Mouse (Mus musculus) C2C12 (cell line): ENCODE results near the gene Il33. TPM values are rescaled to one million over a fixed set of nuclear protein-coding genes. Genes with fewer than 3 reads are reported as not detected.

Source experiments
- H3K27me3 ChIP-seq: one replicate; pipeline ENCODE4 v1.6.1; 2011; ENCODE audit not compliant: control insufficient read depth, insufficient read depth, insufficient read length
- H3K36me3 ChIP-seq: one replicate; pipeline ENCODE4 v1.6.1; 2011; ENCODE audit not compliant: control insufficient read depth, insufficient read depth
- H3K4me3 ChIP-seq: one replicate; pipeline ENCODE4 v1.5.1; 2011; ENCODE audit warnings: mild to moderate bottlenecking, control low read depth; ENCODE audit not compliant: poor library complexity, insufficient read depth, severe bottlenecking
- H3K79me2 ChIP-seq: one replicate; pipeline ENCODE4 v1.6.1; 2011; ENCODE audit not compliant: control insufficient read depth, insufficient read depth
- H3K79me3 ChIP-seq: one replicate; pipeline ENCODE4 v1.6.1; 2011; ENCODE audit warnings: low read depth, control low read depth
- H3ac ChIP-seq: one replicate; pipeline ENCODE3; 2011; ENCODE audit warnings: low read depth; ENCODE audit not compliant: control insufficient read depth, insufficient read length
- CEBPB ChIP-seq: IDR thresholded peaks from one replicate; pipeline ENCODE4 v1.6.1; 2011; ENCODE audit warnings: low read depth, mild to moderate bottlenecking, control low read depth, moderate library complexity
- CTCF ChIP-seq: IDR thresholded peaks from one replicate; pipeline ENCODE4 v1.5.1; 2011; ENCODE audit not compliant: control insufficient read depth, insufficient read depth, insufficient read length
- FOSL1 ChIP-seq: IDR thresholded peaks from one replicate; pipeline ENCODE4 v1.8.0; 2011; ENCODE audit warnings: mild to moderate bottlenecking, low read length; ENCODE audit not compliant: poor library complexity, insufficient read depth, severe bottlenecking
- MAX ChIP-seq: IDR thresholded peaks from one replicate; pipeline ENCODE4 v1.6.1; 2011; ENCODE audit warnings: mild to moderate bottlenecking, control low read depth
- MYOD1 ChIP-seq: IDR thresholded peaks from one replicate; pipeline ENCODE4 v1.6.1; 2011; ENCODE audit warnings: low read depth; ENCODE audit not compliant: control insufficient read depth, insufficient read length
- MYOG ChIP-seq: IDR thresholded peaks from one replicate; pipeline ENCODE4 v1.6.1; 2011; ENCODE audit not compliant: control insufficient read depth, insufficient read length; ENCODE audit errors: extremely low read depth
- USF1 ChIP-seq: IDR thresholded peaks from one replicate; pipeline ENCODE4 v1.6.1; 2011; ENCODE audit warnings: low read depth, mild to moderate bottlenecking, control low read depth, moderate library complexity
- polyA plus RNA-seq: library from polyadenylated mRNA; unstranded; fragments of >200 nt; fragmentation: generic; extraction: Trizol; gene quantifications from one replicate; pipeline ENCODE4 v1.2.1, GENCODE M21; 2012; ENCODE audit warnings: missing spikeins

The Il33 gene
- polyA plus RNA-seq, 1 experiment, result 1.2 TPM

- no peaks in the 10 kb centered on the region for H3K79me2 ChIP-seq
- H3K27me3 ChIP-seq, result no peaks in the 10 kb centered on the region
- H3K79me3 ChIP-seq, result no peaks in the 10 kb centered on the region
- no peaks in the 10 kb centered on the region for H3K36me3 ChIP-seq
- no peak overlapping the region for H3K4me3 ChIP-seq
- no peak for TF ChIP-seq CTCF
- TF ChIP-seq FOSL1, result no peak
- TF ChIP-seq MYOD1, result no peak
- TF ChIP-seq MAX, result no peak
- TF ChIP-seq MYOG, result no peak
- no peak for TF ChIP-seq USF1
- no peak for TF ChIP-seq CEBPB
- H3ac ChIP-seq, result no peak overlapping the region
These were observed 23.2 kb downstream of the Il33 start for GRCm38 (mm10) chr19:29947891-29948801.

GRCm38 (mm10) chr19:29952538-29952937, 27.6 kb downstream of the Il33 start:
- Histone ChIP-seq H3K27me3 (no peaks in the 10 kb centered on the region), H3ac (no peak overlapping the region)
- no peak for TF ChIP-seq CEBPB

GRCm38 (mm10) chr19:29953833-29954232, 28.9 kb downstream of the Il33 start:
- TF ChIP-seq FOSL1, result no peak

More at GRCm38 (mm10) chr19:29952538-29952937, 27.6 kb downstream of the Il33 start:
- Histone ChIP-seq H3K4me3 (no peak overlapping the region), H3K36me3 (no peaks in the 10 kb centered on the region), H3K79me3 (no peaks in the 10 kb centered on the region), H3K79me2 (no peaks in the 10 kb centered on the region)

GRCm38 (mm10) chr19:29955454-29955853, 30.5 kb downstream of the Il33 start:
- Histone ChIP-seq H3K4me3 (no peak overlapping the region), H3K27me3 (no peaks in the 10 kb centered on the region), H3K79me2 (no peaks in the 10 kb centered on the region), H3K36me3 (no peaks in the 10 kb centered on the region), H3K79me3 (no peaks in the 10 kb centered on the region), H3ac (no peak overlapping the region)
- TF ChIP-seq MYOG (no peak), CEBPB (no peak), MAX (no peak), USF1 (no peak), FOSL1 (no peak), CTCF (no peak), MYOD1 (no peak)

More at GRCm38 (mm10) chr19:29953833-29954232, 28.9 kb downstream of the Il33 start:
- Histone ChIP-seq H3ac (no peak overlapping the region), H3K79me2 (no peaks in the 10 kb centered on the region), H3K27me3 (no peaks in the 10 kb centered on the region), H3K79me3 (no peaks in the 10 kb centered on the region), H3K36me3 (no peaks in the 10 kb centered on the region), H3K4me3 (no peak overlapping the region)

- Histone ChIP-seq H3K4me3 (no peak overlapping the region), H3ac (no peak overlapping the region), H3K79me2 (no peaks in the 10 kb centered on the region), H3K27me3 (no peaks in the 10 kb centered on the region), H3K79me3 (no peaks in the 10 kb centered on the region), H3K36me3 (no peaks in the 10 kb centered on the region)
- TF ChIP-seq CEBPB, result no peak
- TF ChIP-seq MYOD1, result no peak
- no peak for TF ChIP-seq CTCF
These were observed 36.0 kb downstream of the Il33 start for GRCm38 (mm10) chr19:29960906-29961305.

GRCm38 (mm10) chr19:29961842-29962241, 36.9 kb downstream of the Il33 start:
- Histone ChIP-seq H3K27me3 (no peaks in the 10 kb centered on the region), H3ac (no peak overlapping the region), H3K79me2 (no peaks in the 10 kb centered on the region), H3K79me3 (no peaks in the 10 kb centered on the region), H3K4me3 (no peak overlapping the region), H3K36me3 (no peaks in the 10 kb centered on the region)
- TF ChIP-seq CTCF (no peak), CEBPB (no peak), MYOG (no peak), USF1 (no peak), MAX (no peak), FOSL1 (no peak), MYOD1 (no peak)
